Mouse (Mus musculus): Measurements from ENCODE around the gene Pcdh10. TPM values are rescaled to one million over a fixed set of nuclear protein-coding genes. Genes with fewer than 3 reads are reported as not detected.

Pcdh10 gene
- polyA plus RNA-seq (2011; ENCODE audit: insufficient read depth, insufficient read length, low read depth, missing spikeins): 0.14 TPM in 1 of 2 replicates, not detected in the other

DNA sequence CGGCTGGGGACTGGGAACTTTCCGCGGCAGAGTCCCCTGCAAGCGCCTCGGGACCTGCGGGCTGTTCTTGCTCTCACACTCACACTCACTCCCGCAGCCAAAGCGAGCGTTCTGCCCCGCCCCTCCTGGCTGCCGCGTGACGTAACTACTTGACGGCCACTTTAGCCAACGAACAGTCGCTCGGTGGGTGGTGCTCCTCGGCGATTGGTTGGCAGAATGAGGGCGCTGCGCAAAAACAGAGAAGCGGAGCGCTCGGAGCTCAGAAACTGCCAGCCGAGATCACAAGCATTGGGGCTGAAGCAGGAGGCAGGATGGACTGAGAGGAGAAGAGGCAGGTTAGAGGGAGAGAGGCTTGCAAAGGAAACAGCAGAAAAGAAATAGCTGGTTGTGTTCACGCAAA, at the start of gene Pcdh10:
Pcdh10 (plus strand) TSS at position 254 of the 400 bp plus-strand sequence.
- no peaks in the 10 kb centered on the region for H3K36me3 ChIP-seq (ENCODE audit: control insufficient read depth, insufficient read depth, low read length, poor library complexity, severe bottlenecking)
- no peaks in the 10 kb centered on the region for H3K9me3 ChIP-seq (replicated peaks; ENCODE audit: control insufficient read depth, insufficient read depth, low read length, poor library complexity, severe bottlenecking)
- no peaks in the 10 kb centered on the region for H3K4me1 ChIP-seq (ENCODE audit: control insufficient read depth, insufficient read depth, low read length)
- peak within 1 kb of the TSS; percentile 62 for H3K4me3 ChIP-seq (ENCODE audit: low read depth, low read length)
- TF ChIP-seq CTCF (IDR thresholded peaks at IDR 0.05; ENCODE audit: low read depth, low read length): no peak
- no peak for TF ChIP-seq POLR2A (IDR thresholded peaks at IDR 0.05; ENCODE audit: insufficient read depth, low read length)
- no peak for TF ChIP-seq EP300 (IDR thresholded peaks at IDR 0.05; ENCODE audit: insufficient read depth, low read depth, low read length)
- no peak within 1 kb of the TSS for H3K9ac ChIP-seq (ENCODE audit: low read depth, poor library complexity, severe bottlenecking)
- H3K27ac ChIP-seq (ENCODE audit: insufficient read depth, low read length): no peak within 1 kb of the TSS
- peaks cover 26% of the 10 kb centered on the region for H3K27me3 ChIP-seq (ENCODE audit: control insufficient read depth, insufficient read depth, low read length, poor library complexity, severe bottlenecking)

- H3K9ac ChIP-seq (ENCODE audit: low read depth, poor library complexity, severe bottlenecking): no peak overlapping the region
- H3K4me1 ChIP-seq (ENCODE audit: control insufficient read depth, insufficient read depth, low read length): no peaks in the 10 kb centered on the region
- H3K27me3 ChIP-seq (ENCODE audit: control insufficient read depth, insufficient read depth, low read length, poor library complexity, severe bottlenecking): no peaks in the 10 kb centered on the region
- no peak overlapping the region for H3K4me3 ChIP-seq (ENCODE audit: low read depth, low read length)
- no peaks in the 10 kb centered on the region for H3K36me3 ChIP-seq (ENCODE audit: control insufficient read depth, insufficient read depth, low read length, poor library complexity, severe bottlenecking)
- H3K27ac ChIP-seq (ENCODE audit: insufficient read depth, low read length): no peak overlapping the region
- TF ChIP-seq POLR2A (IDR thresholded peaks at IDR 0.05; ENCODE audit: insufficient read depth, low read length): no peak
- no peak for TF ChIP-seq EP300 (IDR thresholded peaks at IDR 0.05; ENCODE audit: insufficient read depth, low read depth, low read length)
- no peak for TF ChIP-seq CTCF (IDR thresholded peaks at IDR 0.05; ENCODE audit: low read depth, low read length)
- H3K9me3 ChIP-seq (replicated peaks; ENCODE audit: control insufficient read depth, insufficient read depth, low read length, poor library complexity, severe bottlenecking): no peaks in the 10 kb centered on the region
Measured at GRCm38 (mm10) chr3:45355919-45356318, 22.3 kb upstream of the Pcdh10 start.

- Histone ChIP-seq H3K4me1 (ENCODE audit: control insufficient read depth, insufficient read depth, low read length) (no peaks in the 10 kb centered on the region), H3K9me3 (replicated peaks; ENCODE audit: control insufficient read depth, insufficient read depth, low read length, poor library complexity, severe bottlenecking) (no peaks in the 10 kb centered on the region), H3K27me3 (ENCODE audit: control insufficient read depth, insufficient read depth, low read length, poor library complexity, severe bottlenecking) (no peaks in the 10 kb centered on the region), H3K27ac (ENCODE audit: insufficient read depth, low read length) (no peak overlapping the region), H3K36me3 (ENCODE audit: control insufficient read depth, insufficient read depth, low read length, poor library complexity, severe bottlenecking) (no peaks in the 10 kb centered on the region), H3K4me3 (ENCODE audit: low read depth, low read length) (no peak overlapping the region), H3K9ac (ENCODE audit: low read depth, poor library complexity, severe bottlenecking) (no peak overlapping the region)
- TF ChIP-seq EP300 (IDR thresholded peaks at IDR 0.05; ENCODE audit: insufficient read depth, low read depth, low read length) (no peak), POLR2A (IDR thresholded peaks at IDR 0.05; ENCODE audit: insufficient read depth, low read length) (no peak), CTCF (IDR thresholded peaks at IDR 0.05; ENCODE audit: low read depth, low read length) (no peak)
Measured at GRCm38 (mm10) chr3:45368952-45369351, 9.2 kb upstream of the Pcdh10 start.

DNA sequence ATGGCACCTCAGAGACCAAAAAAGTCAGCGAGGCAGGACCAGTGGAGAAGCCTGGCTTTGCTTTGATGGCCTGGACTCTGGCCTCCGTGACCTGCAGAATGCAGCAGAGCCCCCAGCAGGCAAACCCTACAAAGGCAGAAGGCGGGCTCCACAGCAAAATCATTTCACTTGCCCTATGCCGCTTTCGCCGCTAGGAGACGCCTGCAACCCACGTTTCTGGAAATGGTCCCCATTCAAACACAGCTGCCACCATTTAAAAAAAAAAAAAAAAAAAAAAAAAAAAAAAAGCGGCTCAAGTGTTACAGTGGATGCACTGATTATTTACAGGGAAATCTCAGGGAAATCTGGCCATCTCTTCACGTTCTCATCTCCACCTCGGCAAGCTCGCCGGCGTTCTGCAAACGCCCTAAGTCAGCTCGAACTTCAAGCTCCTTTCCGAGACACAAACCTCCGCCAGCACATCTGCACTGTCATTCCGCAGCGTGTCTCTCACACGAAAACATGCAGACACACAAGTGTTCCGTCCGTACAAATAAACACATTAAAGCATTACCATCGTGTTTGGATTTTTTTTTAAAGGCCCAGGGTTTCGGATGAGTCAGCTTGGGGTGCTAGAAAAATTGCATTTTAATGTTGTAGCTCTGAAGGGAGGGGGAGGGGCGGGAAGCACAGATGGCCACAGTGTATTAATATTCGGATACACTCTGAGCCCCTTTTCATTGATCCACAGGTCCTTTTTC, 2.3 kb upstream of the Pcdh10 start:
- no peaks in the 10 kb centered on the region for H3K4me1 ChIP-seq (ENCODE audit: control insufficient read depth, insufficient read depth, low read length)
- no peak overlapping the region for H3K9ac ChIP-seq (ENCODE audit: low read depth, poor library complexity, severe bottlenecking)
- no peaks in the 10 kb centered on the region for H3K9me3 ChIP-seq (replicated peaks; ENCODE audit: control insufficient read depth, insufficient read depth, low read length, poor library complexity, severe bottlenecking)
- no peak overlapping the region for H3K27ac ChIP-seq (ENCODE audit: insufficient read depth, low read length)
- peaks cover 26% of the 10 kb centered on the region for H3K27me3 ChIP-seq (ENCODE audit: control insufficient read depth, insufficient read depth, low read length, poor library complexity, severe bottlenecking)
- peak overlapping the region; percentile 54 for H3K4me3 ChIP-seq (ENCODE audit: low read depth, low read length)
- no peaks in the 10 kb centered on the region for H3K36me3 ChIP-seq (ENCODE audit: control insufficient read depth, insufficient read depth, low read length, poor library complexity, severe bottlenecking)
- TF ChIP-seq CTCF (IDR thresholded peaks at IDR 0.05; ENCODE audit: low read depth, low read length): peak; percentile 76
- TF ChIP-seq POLR2A (IDR thresholded peaks at IDR 0.05; ENCODE audit: insufficient read depth, low read length): no peak

DNA sequence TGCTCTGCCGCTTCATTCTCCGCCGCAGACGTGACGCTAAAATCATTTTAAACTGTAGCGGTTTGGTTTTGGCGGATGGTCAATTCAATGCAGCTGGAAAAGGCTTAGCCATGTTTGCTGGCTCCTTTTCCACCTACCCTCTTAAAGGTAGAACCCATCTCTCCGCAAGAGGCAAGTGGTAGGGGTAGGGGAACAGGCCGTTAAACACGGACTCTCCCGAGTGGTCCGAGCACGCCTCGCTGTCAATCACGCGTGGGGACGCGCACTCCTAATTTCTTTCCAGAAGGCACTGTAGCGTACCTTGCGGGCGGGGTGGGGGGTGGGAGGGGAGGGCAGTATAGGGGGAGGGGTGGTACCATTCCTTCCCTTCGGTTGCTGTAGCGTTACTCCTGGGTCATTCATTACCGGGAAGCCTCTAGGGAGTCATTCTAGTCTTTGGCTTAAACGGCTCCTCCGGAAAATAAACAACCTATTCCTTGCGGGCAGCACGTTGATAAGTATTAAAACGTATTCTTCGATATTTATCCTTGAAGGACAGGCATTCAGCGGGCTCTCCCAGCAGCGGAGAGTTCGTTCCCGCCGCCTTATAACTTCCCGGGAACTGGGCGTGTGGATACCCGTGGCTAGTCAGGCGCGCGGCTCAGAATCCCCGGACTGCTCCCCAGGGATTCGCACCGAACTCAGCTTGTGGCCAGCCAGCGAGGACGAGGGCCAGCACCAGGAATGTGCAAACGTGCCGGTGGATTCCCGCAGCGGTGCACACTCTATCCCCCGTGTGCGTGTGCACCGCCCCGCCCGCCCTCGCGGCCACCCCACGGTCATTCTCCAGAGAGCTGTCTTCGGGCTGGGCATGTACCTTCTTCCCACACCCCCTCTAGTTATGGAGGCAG, 1.5 kb upstream of the Pcdh10 start:
- Histone ChIP-seq H3K36me3 (ENCODE audit: control insufficient read depth, insufficient read depth, low read length, poor library complexity, severe bottlenecking) (no peaks in the 10 kb centered on the region), H3K9me3 (replicated peaks; ENCODE audit: control insufficient read depth, insufficient read depth, low read length, poor library complexity, severe bottlenecking) (no peaks in the 10 kb centered on the region), H3K4me1 (ENCODE audit: control insufficient read depth, insufficient read depth, low read length) (no peaks in the 10 kb centered on the region), H3K27ac (ENCODE audit: insufficient read depth, low read length) (no peak overlapping the region), H3K4me3 (ENCODE audit: low read depth, low read length) (peak overlapping the region; percentile 61), H3K9ac (ENCODE audit: low read depth, poor library complexity, severe bottlenecking) (no peak overlapping the region), H3K27me3 (ENCODE audit: control insufficient read depth, insufficient read depth, low read length, poor library complexity, severe bottlenecking) (peaks cover 26% of the 10 kb centered on the region)
- TF ChIP-seq EP300 (IDR thresholded peaks at IDR 0.05; ENCODE audit: insufficient read depth, low read depth, low read length): no peak
- TF ChIP-seq POLR2A (IDR thresholded peaks at IDR 0.05; ENCODE audit: insufficient read depth, low read length): no peak

Measured in ES-Bruce4 (cell line).